Mouse (Mus musculus) heart, embryonic 10.5 days (tissue): ENCODE measurements at regions not wholly inside any gene's neighbourhood (a gene's known extent, or its start where the extent isn't known, plus 50 kb on each side); places are given as distances from the start of the nearest gene placed in this dataset.

Source experiments
- DNase-seq: peaks from one replicate; pipeline ENCODE4 v3.0.0-alpha.2; 2017; ENCODE audit warnings: low spot score
- H3K27ac ChIP-seq: fragments of 300-500 bp; sonication (generic); 2 replicates; pipeline ENCODE4 v1.5.1; 2016; ENCODE audit warnings: mild to moderate bottlenecking
- H3K27me3 ChIP-seq: fragments of 300-500 bp; sonication (generic); 2 replicates; pipeline ENCODE4 v1.6.1; 2016; ENCODE audit warnings: mild to moderate bottlenecking; ENCODE audit not compliant: poor library complexity, insufficient read depth, severe bottlenecking
- H3K36me3 ChIP-seq: fragments of 300-500 bp; sonication (generic); 2 replicates; pipeline ENCODE4 v1.6.1; 2016; ENCODE audit warnings: mild to moderate bottlenecking, moderate library complexity
- H3K4me1 ChIP-seq: fragments of 300-500 bp; sonication (generic); 2 replicates; pipeline ENCODE4 v1.6.1; 2016; ENCODE audit warnings: mild to moderate bottlenecking
- H3K4me3 ChIP-seq: fragments of 300-500 bp; sonication (generic); 2 replicates; pipeline ENCODE4 v1.5.1; 2016; ENCODE audit warnings: mild to moderate bottlenecking, moderate library complexity
- H3K9me3 ChIP-seq: fragments of 300-500 bp; sonication (generic); 2 replicates; pipeline ENCODE4 v1.6.1; 2016; ENCODE audit warnings: mild to moderate bottlenecking, moderate library complexity
- WGBS: fragments of 180-500 bp; shearing (Covaris S2); methylation state at CpG from one replicate; pipeline ENCODE4 v1.1.7; 2016; 5-methylcytosine and 5-hydroxymethylcytosine counted together

DNA sequence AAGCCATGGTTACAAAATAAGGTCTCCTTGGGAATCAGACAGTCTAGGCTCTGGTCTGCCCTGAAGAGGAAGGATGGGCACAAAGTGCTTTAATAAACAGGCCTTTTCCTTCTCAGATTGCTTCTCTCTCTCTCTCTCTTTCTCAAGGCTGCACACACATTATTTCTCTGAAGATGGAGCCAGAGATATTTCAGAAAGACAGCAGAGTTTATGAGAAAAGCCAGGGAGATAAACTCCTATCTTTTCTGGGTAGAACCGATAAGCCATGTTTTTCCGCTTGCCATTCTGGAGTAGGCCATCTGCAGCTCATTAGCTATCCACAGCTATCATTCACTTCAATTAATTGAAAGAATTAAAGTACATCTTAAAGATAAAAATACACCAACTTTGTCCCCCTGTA lies 373.2 kb upstream of the Cobl start:
- 59% methylated on average over 2 of the region's 2 CpGs for WGBS
- H3K36me3 ChIP-seq: no peaks in the 10 kb centered on the region
- no peak overlapping the region for H3K27ac ChIP-seq
- H3K9me3 ChIP-seq: no peaks in the 10 kb centered on the region
- H3K4me3 ChIP-seq: no peak overlapping the region
- H3K27me3 ChIP-seq: no peaks in the 10 kb centered on the region
- no peaks in the 10 kb centered on the region for H3K4me1 ChIP-seq
- no peak for DNase-seq

DNA sequence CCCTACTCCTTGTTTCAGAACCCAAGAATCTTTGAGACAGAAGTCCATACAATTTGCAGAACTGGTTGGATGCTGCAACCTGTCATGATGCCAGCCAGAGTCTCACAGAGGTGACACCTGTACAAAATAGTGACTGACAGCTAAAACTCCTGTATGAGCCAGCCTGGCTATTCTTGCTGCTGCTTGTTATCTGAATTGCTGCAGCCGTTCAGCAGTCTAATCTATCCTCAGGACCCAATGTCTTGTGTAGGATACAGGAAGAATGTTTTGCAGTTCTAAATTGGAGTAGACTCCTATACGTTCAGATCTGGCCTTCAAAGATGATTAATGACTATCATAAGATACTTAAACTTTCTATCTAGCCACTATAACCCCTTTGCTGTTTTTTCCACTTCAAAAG lies 372.6 kb upstream of the Cobl start:
- Histone ChIP-seq H3K27me3 (no peaks in the 10 kb centered on the region), H3K9me3 (no peaks in the 10 kb centered on the region), H3K4me3 (no peak overlapping the region), H3K36me3 (no peaks in the 10 kb centered on the region), H3K27ac (no peak overlapping the region), H3K4me1 (no peaks in the 10 kb centered on the region)
- DNase-seq: no peak
- 24% methylated on average over 2 of the region's 2 CpGs for WGBS

DNA sequence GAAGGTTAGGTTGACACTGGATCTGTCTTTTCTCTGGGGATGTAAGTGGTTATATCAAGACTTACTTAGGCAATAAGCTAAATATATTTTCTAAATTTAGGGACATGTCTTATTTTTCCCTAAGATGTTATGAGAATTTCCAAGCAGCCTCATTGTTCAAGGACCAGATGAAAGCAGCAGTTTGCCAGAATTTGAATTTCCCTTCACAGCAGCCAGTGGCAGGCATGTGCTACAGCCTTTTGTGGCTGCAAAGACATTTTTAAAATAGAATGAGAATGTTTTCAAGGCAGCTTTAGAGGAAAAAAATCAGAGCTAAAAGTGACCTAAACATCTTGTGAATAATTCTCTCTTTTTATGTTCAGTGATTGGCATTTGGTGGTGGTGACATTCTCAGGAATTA lies 371.6 kb upstream of the Cobl start:
- no peaks in the 10 kb centered on the region for H3K4me1 ChIP-seq
- no peak for DNase-seq

GRCm38 (mm10) chr11:12812021-12812420 lies 347.3 kb upstream of the Cobl start:
- no peaks in the 10 kb centered on the region for H3K9me3 ChIP-seq
- H3K36me3 ChIP-seq: no peaks in the 10 kb centered on the region
- no peaks in the 10 kb centered on the region for H3K27me3 ChIP-seq
- H3K4me1 ChIP-seq: no peaks in the 10 kb centered on the region
- H3K27ac ChIP-seq: no peak overlapping the region
- DNase-seq: no peak
- H3K4me3 ChIP-seq: no peak overlapping the region

More for the DNA sequence above, 371.6 kb upstream of the Cobl start:
- H3K27me3 ChIP-seq: no peaks in the 10 kb centered on the region
- H3K4me3 ChIP-seq: no peak overlapping the region
- H3K27ac ChIP-seq: no peak overlapping the region
- H3K36me3 ChIP-seq: no peaks in the 10 kb centered on the region
- H3K9me3 ChIP-seq: no peaks in the 10 kb centered on the region

- Histone ChIP-seq H3K27me3 (no peaks in the 10 kb centered on the region), H3K4me3 (peak overlapping the region; percentile 24; the same call in 1 of the 2 replicates), H3K4me1 (no peaks in the 10 kb centered on the region), H3K36me3 (no peaks in the 10 kb centered on the region), H3K27ac (peak overlapping the region; percentile 49), H3K9me3 (no peaks in the 10 kb centered on the region)
- 43% methylated on average over 11 of the region's 11 CpGs for WGBS
- DNase-seq: peak; percentile 76
Observed at GRCm38 (mm10) chr11:12810949-12811881, 346.5 kb upstream of the Cobl start.
